Mouse (Mus musculus): ENCODE data around the gene Uqcrq.

The Uqcrq gene

DNA sequence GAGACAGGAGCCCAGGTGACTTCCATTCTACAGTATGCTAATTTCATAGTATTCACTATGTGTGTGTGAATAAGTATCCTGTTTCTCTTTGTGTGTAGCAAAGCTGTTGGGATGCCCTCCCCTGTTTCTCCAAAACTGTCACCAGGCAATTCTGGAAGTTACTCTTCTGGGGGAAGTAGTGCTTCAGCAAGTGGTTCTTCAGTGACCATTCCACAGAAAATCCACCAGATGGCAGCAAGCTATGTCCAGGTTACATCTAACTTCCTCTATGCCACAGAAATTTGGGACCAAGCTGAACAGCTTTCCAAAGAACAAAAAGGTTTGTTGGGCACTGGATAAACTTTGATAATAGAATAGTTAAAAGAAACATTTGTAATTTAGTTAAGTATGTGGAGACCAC lies 18.9 kb downstream of the Uqcrq start:
- DNase-seq (ENCODE audit: low spot score): no peak

DNA sequence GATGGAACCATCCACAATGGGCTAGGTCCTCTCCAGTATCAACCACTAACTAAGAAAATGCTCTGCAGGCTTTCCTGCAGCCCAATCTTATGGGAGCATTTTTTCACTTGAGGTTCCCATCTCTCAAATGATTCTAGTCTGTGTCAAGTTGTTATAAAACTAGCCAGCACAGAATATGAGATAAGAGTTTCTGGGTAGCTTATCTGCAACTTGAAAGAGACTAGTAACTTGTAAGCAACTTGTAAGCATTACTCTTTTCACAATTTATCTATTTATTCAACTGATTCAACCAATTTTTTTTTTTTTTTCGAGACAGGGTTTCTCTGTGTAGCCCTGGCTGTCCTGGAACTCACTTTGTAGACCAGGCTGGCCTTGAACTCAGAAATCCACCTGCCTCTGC lies 27.0 kb downstream of the Uqcrq start:
- no peak for DNase-seq (ENCODE audit: low spot score)

DNA sequence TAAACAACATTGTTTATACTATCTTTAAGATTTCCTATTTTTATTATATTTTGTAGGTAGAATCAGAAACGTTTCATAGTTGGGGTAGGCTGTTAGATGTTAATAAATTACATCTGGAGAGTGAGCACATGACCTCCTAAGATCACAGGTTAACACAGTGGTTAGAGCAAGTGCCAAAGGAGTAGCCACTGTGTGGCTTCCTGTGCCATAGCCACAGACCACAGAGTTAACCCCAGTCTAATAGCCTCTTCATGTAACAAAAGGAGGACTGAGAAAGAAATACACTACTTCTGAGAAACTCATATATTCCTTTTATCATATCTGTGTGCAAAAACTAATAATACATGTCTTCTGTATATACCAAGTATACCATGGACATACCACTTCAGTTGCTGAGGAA lies 36.8 kb downstream of the Uqcrq start:
- DNase-seq (ENCODE audit: low spot score): no peak

DNA sequence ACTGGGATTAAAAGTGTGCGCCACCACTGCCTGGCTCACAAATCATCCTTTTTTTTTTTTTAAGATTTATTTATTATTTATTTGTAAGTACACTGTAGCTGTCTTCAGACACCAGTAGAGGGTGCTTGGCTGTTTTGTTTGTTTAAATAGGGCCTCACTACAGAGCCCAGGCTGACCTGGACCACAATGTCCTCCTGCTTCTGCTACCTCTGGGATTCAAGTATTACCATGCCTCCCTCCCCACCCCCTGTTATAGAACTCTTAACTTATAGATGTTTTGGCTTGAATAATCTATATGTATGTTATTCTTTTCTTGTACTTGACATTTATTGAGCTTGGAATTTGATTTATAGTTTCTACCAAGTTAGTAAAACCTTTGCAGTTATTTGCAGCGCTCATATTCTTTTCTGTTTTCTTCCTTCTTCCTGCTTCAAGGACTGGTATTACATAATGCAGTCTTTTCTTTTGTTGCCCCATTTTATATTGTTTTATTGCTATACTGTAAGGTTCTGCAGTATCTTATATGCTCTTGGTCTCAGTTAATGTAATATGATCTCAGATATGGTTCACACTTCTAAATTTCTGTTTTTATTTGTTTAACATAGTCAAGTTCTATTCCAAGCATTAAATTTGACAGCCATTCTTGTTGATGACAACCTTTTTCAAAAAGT lies 46.7 kb downstream of the Uqcrq start:
- DNase-seq (ENCODE audit: low spot score): no peak

DNA sequence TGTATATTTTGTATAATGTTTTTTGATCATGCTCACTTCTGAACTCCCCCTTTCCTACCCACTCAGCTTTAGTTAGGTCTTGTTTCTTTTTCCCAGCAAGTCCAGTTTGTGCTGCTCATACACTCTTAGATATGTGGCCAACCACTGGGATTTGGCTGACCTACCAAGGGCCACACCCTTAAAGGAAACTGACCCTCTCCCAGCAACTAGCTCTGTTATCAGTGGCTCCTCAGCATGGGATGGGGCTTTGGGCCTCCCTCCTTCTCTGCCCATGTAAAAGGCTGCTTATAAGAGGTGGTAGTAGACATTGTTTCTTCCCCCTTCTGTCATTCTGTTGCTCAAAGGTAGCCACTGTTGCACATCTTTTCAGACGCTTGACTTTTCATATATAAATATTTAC lies 51.7 kb downstream of the Uqcrq start:
- DNase-seq (ENCODE audit: low spot score): no peak

Measured in urinary bladder, postnatal 14 days (tissue).